21 mouse cellular contexts compared by ENCODE assay signal in genomic region chr2:65557719-65558118, GRCm38 (mm10). TPM values are rescaled to one million over a fixed set of nuclear protein-coding genes. Genes with fewer than 3 reads are reported as not detected.
"Had no signal": no experiment of that assay in that cellular context is flagged by ENCODE, and none has a peak within 500 bp of the region (broad histone marks: within the 10 kb centered on the region; RNA-seq: fewer than 3 reads in every experiment).

No protein-coding gene starts in this region.

- H3K4me3 ChIP-seq: layer of hippocampus, adult 2 months; limb, embryonic 10.5 days; limb, embryonic 13.5 days; megakaryocyte, embryonic 14.5 days; midbrain, embryonic 10.5 days; neural tube, embryonic 12.5 days; neural tube, embryonic 15.5 days had no signal

- ATAC-seq: hindbrain, postnatal 0 days; inflammation-experienced regulatory T-cells, adult 6 months; liver, postnatal 0 days had no signal

- H3K9ac ChIP-seq: limb, embryonic 13.5 days; liver, embryonic 14.5 days; liver, postnatal 0 days; lung, embryonic 14.5 days; neural tube, embryonic 12.5 days; neural tube, embryonic 15.5 days had no signal

- H3K4me1 ChIP-seq: megakaryocyte, embryonic 14.5 days had no signal

- H3K36me3 ChIP-seq: limb, embryonic 10.5 days; limb, embryonic 13.5 days; midbrain, embryonic 10.5 days; neural tube, embryonic 12.5 days; neural tube, embryonic 15.5 days had no signal

- H3K4me2 ChIP-seq: limb, embryonic 13.5 days; lung, embryonic 14.5 days; neural tube, embryonic 12.5 days; neural tube, embryonic 15.5 days had no signal

- H3K9me3 ChIP-seq: limb, embryonic 10.5 days; limb, embryonic 13.5 days; megakaryocyte, embryonic 14.5 days; midbrain, embryonic 10.5 days; neural tube, embryonic 12.5 days; neural tube, embryonic 15.5 days had no signal

- H3K27me3 ChIP-seq: limb, embryonic 13.5 days; megakaryocyte, embryonic 14.5 days; neural tube, embryonic 12.5 days; neural tube, embryonic 15.5 days had no signal

- DNase-seq: kidney, adult 2 months; kidney, postnatal 25 days; layer of hippocampus, adult 9-11 months; liver; liver, postnatal 0 days; lung, embryonic 14.5 days; midbrain, embryonic 14.5 days; retina, postnatal 1 day; right cerebral cortex, postnatal 25 days; thymus, postnatal 36 days had no signal

- H3K27ac ChIP-seq: hindbrain, postnatal 0 days; kidney, postnatal 0 days; layer of hippocampus, adult 2 months; limb, embryonic 10.5 days; limb, embryonic 13.5 days; liver, embryonic 14.5 days; midbrain, embryonic 10.5 days; neural tube, embryonic 12.5 days; neural tube, embryonic 15.5 days had no signal

RNA-seq across cellular contexts. Expression of gene Scn3a, which starts 9.7 kb away (rescaled TPM):
- polyA plus RNA-seq: inflammation-experienced regulatory T-cells, adult 6 months had no signal
